Mouse (Mus musculus) embryonic facial prominence, embryonic 12.5 days (tissue): ENCODE measurements around the gene Pax9. TPM values are rescaled to one million over a fixed set of nuclear protein-coding genes. Genes with fewer than 3 reads are reported as not detected.

Experiments
- ATAC-seq: fragments of 200-750 bp; cut with Nextera tagmentation; 2 replicates; pipeline ENCODE4 v1.8.0; 2017; ENCODE audit not compliant: insufficient number of reproducible peaks, insufficient read depth, low FRiP score, low TSS enrichment
- H3K27ac ChIP-seq: fragments of 300-500 bp; sonication (generic); 2 replicates; pipeline ENCODE4 v1.5.1; 2016; ENCODE audit warnings: mild to moderate bottlenecking
- H3K27me3 ChIP-seq: fragments of 300-500 bp; sonication (generic); 2 replicates; pipeline ENCODE4 v1.6.1; 2016; ENCODE audit warnings: mild to moderate bottlenecking, moderate library complexity
- H3K36me3 ChIP-seq: fragments of 300-500 bp; sonication (generic); 2 replicates; pipeline ENCODE4 v1.6.1; 2016; ENCODE audit warnings: mild to moderate bottlenecking
- H3K4me1 ChIP-seq: fragments of 300-500 bp; sonication (generic); 2 replicates; pipeline ENCODE4 v1.6.1; 2016
- H3K4me2 ChIP-seq: fragments of 300-500 bp; sonication (generic); replicated peaks from 2 replicates; pipeline ENCODE4 v1.6.1; 2016; ENCODE audit warnings: mild to moderate bottlenecking, moderate library complexity
- H3K4me3 ChIP-seq: fragments of 300-500 bp; sonication (generic); 2 replicates; pipeline ENCODE4 v1.5.1; 2016; ENCODE audit warnings: mild to moderate bottlenecking
- H3K9ac ChIP-seq: fragments of 300-500 bp; sonication (generic); 2 replicates; pipeline ENCODE4 v1.6.1; 2016; ENCODE audit warnings: mild to moderate bottlenecking, moderate library complexity
- H3K9me3 ChIP-seq: fragments of 300-500 bp; sonication (generic); 2 replicates; pipeline ENCODE4 v1.6.1; 2016; ENCODE audit warnings: mild to moderate bottlenecking, moderate library complexity
- whole genome bisulfite sequencing: fragments of 180-500 bp; shearing (Covaris S2); methylation state at CpG from one replicate; pipeline ENCODE4 v1.1.7; 2016; 5-methylcytosine and 5-hydroxymethylcytosine counted together
- polyA plus RNA-seq: library from polyadenylated mRNA; unstranded; fragments of >200 nt; fragmentation: Nextera tagmentation; extraction: Ambion mirVana; gene quantifications from 2 replicates; pipeline ENCODE4 v1.2.1, GENCODE M21; 2016

Pax9 gene
- 16.3 and 20.0 TPM in 2 replicates for polyA plus RNA-seq

DNA sequence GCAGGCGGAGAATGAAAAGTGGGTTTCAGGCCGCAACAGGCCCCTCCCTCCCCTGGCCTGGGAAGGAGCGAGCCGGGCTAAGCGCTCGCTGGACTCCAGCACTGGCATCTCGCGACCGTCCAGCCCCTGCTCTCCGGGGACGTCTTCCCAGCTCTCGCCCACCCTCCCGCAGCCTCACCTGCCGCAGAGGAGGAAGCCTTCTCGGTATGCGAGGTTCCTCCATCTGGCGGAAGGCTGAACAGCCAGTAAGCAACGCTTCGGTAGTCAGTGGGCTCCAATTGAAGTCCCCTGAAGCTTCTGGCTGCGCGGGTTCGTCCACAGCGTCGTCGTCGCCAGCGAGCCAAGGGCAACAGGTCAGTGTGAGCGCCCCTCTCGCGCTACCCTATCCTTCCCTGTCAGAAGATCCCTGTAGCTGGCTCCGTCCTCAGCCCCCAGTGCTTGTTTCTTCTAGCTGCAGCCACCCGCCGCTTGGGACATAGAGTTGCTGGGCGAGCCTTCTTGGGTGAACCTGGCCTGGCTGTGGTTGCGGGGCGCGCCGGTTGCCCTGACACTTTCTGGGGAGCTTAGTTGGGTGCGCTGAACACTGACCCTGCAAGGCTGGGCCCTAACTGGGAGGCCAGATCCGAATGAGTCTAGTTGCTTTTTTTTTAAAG lies at the start of gene Pax9:
TSS of gene Pax9 (plus strand) at position 341 of the 653 bp plus-strand sequence.
- no peak for ATAC-seq
- H3K9ac ChIP-seq = peak within 1 kb of the TSS; percentile 57
- no peaks in the 10 kb centered on the region for H3K9me3 ChIP-seq
- under 1% methylated on average over 40 of the region's 40 CpGs for WGBS
- peaks cover 27% of the 10 kb centered on the region for H3K4me1 ChIP-seq
- H3K27me3 ChIP-seq = peaks cover 93% of the 10 kb centered on the region
- H3K4me2 ChIP-seq = peak within 1 kb of the TSS; percentile 55
- peak within 1 kb of the TSS; percentile 80 for H3K27ac ChIP-seq
- H3K36me3 ChIP-seq = no peaks in the 10 kb centered on the region
- peak within 1 kb of the TSS; percentile 52 for H3K4me3 ChIP-seq

DNA sequence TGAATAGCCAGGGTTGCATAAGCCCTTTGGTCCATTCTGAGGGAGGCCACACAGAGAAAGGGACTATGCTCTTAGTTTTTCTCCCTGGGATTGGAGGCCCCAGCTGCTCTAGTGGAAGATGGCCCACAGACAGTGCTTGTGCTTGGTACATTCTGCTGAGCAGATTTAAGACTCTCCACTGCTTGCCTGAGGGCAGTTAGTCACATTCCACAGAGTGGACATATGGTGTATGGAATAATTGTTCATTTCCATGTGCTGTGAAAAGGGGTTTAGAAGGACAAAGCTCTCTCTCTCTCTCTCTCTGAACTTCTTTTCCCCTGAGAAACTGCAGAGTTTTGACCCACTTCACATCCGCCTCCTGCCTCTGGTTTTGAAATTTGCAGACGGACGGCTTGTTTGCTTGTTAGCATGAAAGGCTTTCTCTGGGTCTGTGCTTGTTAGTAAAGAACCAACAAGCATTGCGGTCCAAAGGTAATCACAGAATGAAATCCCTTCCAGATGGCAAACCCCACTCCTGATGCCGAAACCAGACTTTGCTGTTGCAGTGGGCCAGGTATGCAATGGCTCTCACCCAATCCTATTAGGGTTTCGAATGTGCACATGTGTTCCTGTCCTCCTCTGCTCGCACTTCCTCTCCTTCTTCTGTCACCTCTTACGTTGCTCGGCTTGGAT lies 22.0 kb upstream of the Pax9 start:
- no peaks in the 10 kb centered on the region for H3K36me3 ChIP-seq
- H3K27ac ChIP-seq = no peak overlapping the region
- peaks cover 10% of the 10 kb centered on the region; the same call in 1 of the 2 replicates for H3K4me1 ChIP-seq
- no peak overlapping the region for H3K4me3 ChIP-seq
- no peaks in the 10 kb centered on the region for H3K27me3 ChIP-seq
- WGBS = 38% methylated on average over 9 of the region's 9 CpGs
- ATAC-seq = 0 out of 2 replicates have a peak, but pooled peaks have one; percentile 28
- H3K9me3 ChIP-seq = no peaks in the 10 kb centered on the region
- H3K9ac ChIP-seq = no peak overlapping the region
- no peak overlapping the region for H3K4me2 ChIP-seq

DNA sequence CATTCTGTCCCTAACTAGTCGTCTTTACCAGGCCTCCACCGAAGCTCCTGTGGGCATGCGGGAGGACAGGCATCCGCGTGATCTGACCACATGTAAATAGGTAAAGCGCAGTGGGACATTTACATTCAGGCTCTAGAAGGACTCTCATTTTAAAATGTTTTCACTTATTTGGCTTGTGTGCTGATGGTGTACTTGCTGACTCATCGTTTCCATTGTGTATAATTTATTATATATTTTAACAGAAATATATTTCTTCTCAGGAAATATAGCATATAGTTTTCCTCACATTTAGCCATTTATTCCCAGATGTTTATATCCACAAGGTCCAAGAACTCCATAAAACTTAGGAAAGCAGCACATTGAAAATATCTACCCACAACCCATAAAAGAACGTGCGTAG lies 20.8 kb upstream of the Pax9 start:
- peaks cover 10% of the 10 kb centered on the region; the same call in 1 of the 2 replicates for H3K4me1 ChIP-seq
- no peaks in the 10 kb centered on the region for H3K9me3 ChIP-seq
- no peaks in the 10 kb centered on the region for H3K27me3 ChIP-seq
- no peak overlapping the region for H3K4me2 ChIP-seq
- ATAC-seq = no peak
- H3K4me3 ChIP-seq = no peak overlapping the region
- H3K27ac ChIP-seq = no peak overlapping the region
- 94% methylated on average over 9 of the region's 9 CpGs for WGBS
- H3K9ac ChIP-seq = no peak overlapping the region
- no peaks in the 10 kb centered on the region for H3K36me3 ChIP-seq

DNA sequence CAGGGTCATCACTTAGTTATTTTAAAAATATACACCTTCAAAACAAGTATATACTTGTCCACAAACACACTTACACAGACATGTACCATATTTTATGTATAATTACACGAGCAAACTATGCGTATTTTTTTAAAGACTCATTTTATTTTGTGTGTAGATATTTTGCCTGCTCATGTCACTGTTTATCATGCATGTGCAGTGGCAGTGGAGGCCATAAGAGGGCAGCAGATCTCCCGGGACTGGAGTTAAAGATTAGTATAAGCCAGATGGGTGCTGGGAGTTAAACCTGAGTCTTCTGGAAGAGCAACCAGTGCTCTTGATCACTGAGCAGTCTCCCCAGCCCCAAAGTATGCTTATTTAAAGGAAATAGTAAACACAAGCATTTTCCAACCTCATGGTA lies 16.8 kb upstream of the Pax9 start:
- Histone ChIP-seq H3K27ac (no peak overlapping the region), H3K36me3 (no peaks in the 10 kb centered on the region), H3K4me3 (no peak overlapping the region), H3K9ac (no peak overlapping the region), H3K9me3 (no peaks in the 10 kb centered on the region), H3K4me1 (peaks cover 6% of the 10 kb centered on the region; the same call in 1 of the 2 replicates), H3K4me2 (no peak overlapping the region), H3K27me3 (peaks cover 13% of the 10 kb centered on the region)
- ATAC-seq = no peak
- WGBS = 34% methylated on average over 3 of the region's 3 CpGs

DNA sequence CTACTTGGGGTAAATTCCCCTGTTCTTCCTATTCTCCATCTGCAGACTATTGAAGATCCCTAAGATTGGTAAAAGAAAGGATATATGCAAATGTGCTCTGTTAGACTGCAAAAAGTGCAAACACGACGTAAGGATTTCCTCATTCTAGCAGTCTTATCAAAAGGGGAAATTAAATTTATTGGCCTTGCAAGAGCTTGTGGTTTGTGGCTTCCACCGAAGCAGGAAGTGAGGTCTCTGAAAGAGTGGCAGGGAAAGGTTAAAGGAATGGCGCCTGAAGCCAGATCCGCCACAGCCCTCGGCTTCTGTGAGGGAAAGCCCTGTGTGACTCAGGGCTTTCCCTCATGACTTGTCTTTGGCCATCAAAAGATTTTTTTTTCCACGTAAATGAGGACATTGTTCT lies 13.9 kb upstream of the Pax9 start:
- WGBS = 58% methylated on average over 7 of the region's 7 CpGs
- ATAC-seq = no peak
- Histone ChIP-seq H3K4me2 (no peak overlapping the region), H3K27ac (no peak overlapping the region), H3K9me3 (no peaks in the 10 kb centered on the region), H3K27me3 (peaks cover 37% of the 10 kb centered on the region), H3K36me3 (no peaks in the 10 kb centered on the region), H3K4me1 (peaks cover 9% of the 10 kb centered on the region; the same call in 1 of the 2 replicates), H3K9ac (no peak overlapping the region), H3K4me3 (no peak overlapping the region)

DNA sequence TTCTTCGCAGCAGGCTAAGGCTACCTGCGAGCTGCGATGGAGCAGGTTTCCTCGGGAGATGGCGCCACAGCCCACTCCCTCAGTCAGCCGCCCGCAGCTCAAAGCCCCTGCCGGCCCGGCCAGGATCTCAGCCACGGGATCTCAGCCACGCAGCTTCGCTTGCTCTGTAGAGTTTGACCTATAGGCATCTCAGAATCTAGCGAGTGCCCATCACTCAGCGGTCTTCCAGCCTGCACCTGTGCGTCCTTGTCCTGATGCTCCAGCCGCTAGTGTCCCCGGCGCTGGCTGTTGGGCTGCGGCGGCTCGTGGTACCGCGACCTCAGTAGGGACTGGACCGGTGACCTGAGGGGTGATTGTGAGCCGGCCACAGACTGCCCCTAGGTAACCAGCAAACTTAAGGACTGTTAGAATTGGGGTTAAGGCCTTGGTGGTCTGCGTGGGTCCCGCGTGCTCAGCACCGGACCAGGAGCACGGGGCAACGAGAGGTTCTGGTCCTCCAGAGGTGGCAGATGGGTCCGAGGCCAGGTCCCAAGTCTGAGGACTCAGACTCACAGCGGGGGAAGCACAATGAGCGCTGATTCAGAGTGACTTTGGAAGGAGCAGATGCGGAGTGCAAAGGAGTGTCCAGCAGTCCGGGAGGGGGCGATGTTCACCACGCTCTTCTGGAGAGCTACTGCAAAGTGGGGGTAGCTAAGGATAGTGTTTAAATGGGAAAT lies 10.3 kb upstream of the Pax9 start:
- peak; percentile 75; the same call in 1 of the 2 replicates for ATAC-seq
- Histone ChIP-seq H3K4me2 (peak overlapping the region; percentile 87), H3K9ac (peak overlapping the region; percentile 31), H3K9me3 (no peaks in the 10 kb centered on the region), H3K27me3 (peaks cover 61% of the 10 kb centered on the region), H3K4me1 (peaks cover 9% of the 10 kb centered on the region; the same call in 1 of the 2 replicates), H3K4me3 (peak overlapping the region; percentile 37), H3K27ac (no peak overlapping the region), H3K36me3 (no peaks in the 10 kb centered on the region)
- 1% methylated on average over 38 of the region's 38 CpGs for WGBS

DNA sequence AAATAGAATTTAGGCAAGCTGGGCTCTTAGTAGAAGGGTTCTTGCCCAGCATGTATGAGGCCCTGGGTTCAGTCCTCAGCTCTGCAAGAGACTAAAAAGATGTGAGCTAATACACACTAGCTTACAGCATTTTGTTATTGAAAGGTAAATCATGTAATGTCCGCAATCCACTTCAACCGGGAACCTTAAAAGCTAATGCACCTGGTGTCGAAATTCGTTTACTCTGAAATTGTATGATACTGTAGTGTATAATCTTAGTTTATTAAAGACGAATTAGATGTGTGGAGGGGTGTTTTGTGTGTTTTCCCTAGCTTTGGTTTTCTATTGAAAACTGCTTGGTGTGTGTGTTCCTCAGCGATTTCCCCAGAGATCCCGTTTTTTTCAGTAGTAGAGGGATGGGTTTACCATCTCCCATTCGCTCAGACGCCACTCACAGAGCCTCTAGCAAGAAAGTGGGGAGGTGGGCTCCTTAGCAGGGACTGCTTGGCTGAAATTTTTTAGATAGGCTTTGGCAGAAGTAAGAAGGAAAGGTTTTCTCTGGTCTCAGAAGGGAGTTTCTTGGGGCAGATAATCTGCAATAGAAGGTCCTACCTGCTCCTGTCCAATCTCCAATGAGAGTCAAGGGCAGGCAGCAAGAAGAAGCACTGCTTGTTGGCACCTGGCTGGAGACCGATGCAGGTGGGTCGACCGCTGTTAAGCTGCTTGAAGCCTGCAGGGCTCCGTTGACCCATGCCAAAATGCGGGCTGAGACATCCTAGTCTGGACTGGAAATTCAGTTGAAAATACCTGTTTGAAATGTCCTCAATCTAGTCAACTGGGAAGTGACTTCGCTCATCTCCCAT lies 3.7 kb upstream of the Pax9 start:
- ATAC-seq = no peak

DNA sequence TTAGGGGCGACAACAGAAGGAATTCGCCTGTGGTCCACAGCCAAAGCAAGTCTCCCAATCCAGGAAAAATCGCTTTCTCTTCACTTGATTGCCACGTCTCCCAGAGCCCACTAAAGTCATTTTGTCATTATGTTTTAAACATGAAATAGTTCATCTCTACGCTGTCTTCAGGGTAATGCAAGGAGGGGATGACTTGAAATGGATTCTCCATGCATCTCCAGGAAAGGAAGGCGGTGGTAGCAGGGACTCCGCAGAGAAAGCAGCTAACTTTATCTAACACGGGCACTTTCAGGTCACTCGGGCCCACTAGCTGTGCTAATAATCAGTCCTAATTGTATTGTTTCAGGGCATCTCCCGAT lies 3.1 kb upstream of the Pax9 start:
- no peak for ATAC-seq
- 7% methylated on average over 10 of the region's 10 CpGs for WGBS
- H3K9ac ChIP-seq = no peak overlapping the region
- H3K9me3 ChIP-seq = no peaks in the 10 kb centered on the region
- H3K4me2 ChIP-seq = no peak overlapping the region
- no peaks in the 10 kb centered on the region for H3K36me3 ChIP-seq
- peaks cover 18% of the 10 kb centered on the region for H3K4me1 ChIP-seq
- peaks cover 83% of the 10 kb centered on the region for H3K27me3 ChIP-seq
- H3K4me3 ChIP-seq = no peak overlapping the region
- H3K27ac ChIP-seq = no peak overlapping the region

More for the DNA sequence above, 3.7 kb upstream of the Pax9 start:
- WGBS = 10% methylated on average over 15 of the region's 15 CpGs
- Histone ChIP-seq H3K36me3 (no peaks in the 10 kb centered on the region), H3K27me3 (peaks cover 83% of the 10 kb centered on the region), H3K9me3 (no peaks in the 10 kb centered on the region), H3K4me3 (no peak overlapping the region), H3K27ac (no peak overlapping the region), H3K4me1 (peaks cover 18% of the 10 kb centered on the region), H3K4me2 (no peak overlapping the region), H3K9ac (no peak overlapping the region)

DNA sequence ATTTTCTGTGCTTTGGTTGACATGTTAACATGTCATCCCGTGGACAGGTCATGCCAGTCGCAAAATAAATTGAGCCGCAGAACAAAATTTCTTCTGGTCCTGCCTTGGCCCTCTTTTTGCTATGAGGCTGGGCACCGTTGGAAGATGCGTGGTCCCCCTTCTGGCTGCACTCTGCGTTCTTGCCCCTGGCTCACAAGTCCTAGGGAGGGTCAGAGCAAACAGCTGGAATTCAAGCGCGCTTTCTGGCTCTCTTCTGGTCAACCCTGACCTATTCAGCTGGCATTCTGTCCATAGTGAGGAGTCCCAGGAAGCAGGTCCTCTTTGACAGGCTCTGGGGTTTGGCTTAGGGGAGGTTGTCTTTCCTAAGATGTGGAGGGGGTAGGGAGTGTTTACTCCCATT lies 2.6 kb upstream of the Pax9 start:
- Histone ChIP-seq H3K4me1 (peaks cover 18% of the 10 kb centered on the region), H3K27ac (no peak overlapping the region), H3K9me3 (no peaks in the 10 kb centered on the region), H3K27me3 (peaks cover 85% of the 10 kb centered on the region), H3K4me3 (no peak overlapping the region), H3K4me2 (peak overlapping the region; percentile 55; the same call in 1 of the 2 replicates), H3K9ac (no peak overlapping the region), H3K36me3 (no peaks in the 10 kb centered on the region)
- ATAC-seq = no peak
- 5% methylated on average over 8 of the region's 8 CpGs for WGBS

DNA sequence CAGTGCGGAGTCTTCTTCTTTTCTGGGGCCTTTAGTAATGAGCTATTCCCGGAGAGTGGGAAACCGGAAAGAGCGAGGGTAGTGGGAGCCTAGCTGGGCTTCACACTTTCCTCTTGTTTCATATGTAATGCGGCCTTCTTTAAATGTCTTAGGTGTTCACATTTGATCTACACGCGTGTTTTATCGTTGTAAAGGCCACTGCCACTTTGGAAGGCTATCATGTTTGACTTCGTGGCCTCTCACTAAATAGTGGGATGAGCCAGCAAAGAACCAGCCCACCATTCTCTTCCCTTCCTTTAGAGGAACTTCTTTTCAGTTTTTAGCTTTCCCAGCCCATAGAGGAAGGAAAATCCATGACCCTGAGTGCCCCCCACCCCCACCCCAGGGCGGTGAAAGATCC lies 2.2 kb upstream of the Pax9 start:
- peaks cover 18% of the 10 kb centered on the region for H3K4me1 ChIP-seq
- no peak overlapping the region for H3K9ac ChIP-seq
- H3K27me3 ChIP-seq = peaks cover 85% of the 10 kb centered on the region
- no peak overlapping the region for H3K4me3 ChIP-seq
- no peaks in the 10 kb centered on the region for H3K9me3 ChIP-seq
- no peak overlapping the region for H3K27ac ChIP-seq
- WGBS = 6% methylated on average over 10 of the region's 10 CpGs
- no peaks in the 10 kb centered on the region for H3K36me3 ChIP-seq
- H3K4me2 ChIP-seq = peak overlapping the region; percentile 55
- ATAC-seq = no peak

DNA sequence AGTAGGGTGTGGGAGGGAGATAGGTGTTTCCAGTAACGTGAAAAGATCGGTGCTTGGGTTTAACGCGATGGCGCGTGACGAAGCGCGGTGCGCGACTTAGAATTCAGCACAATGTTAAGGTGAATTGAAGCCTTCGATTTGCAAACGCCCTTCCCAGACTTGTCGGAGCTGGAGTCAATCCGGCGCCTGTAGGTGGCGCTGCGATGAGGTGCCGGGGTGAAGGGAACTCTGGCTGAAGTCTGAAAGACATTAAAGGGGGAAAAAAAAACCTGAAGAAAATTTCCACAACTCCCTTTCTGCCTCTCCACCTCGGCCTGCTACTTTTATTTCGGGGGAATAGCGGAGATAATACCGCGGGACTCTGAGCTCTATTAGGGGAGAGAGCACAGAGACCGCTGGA lies 1.8 kb upstream of the Pax9 start:
- H3K36me3 ChIP-seq = no peaks in the 10 kb centered on the region
- H3K27me3 ChIP-seq = peaks cover 85% of the 10 kb centered on the region
- no peak overlapping the region for H3K9ac ChIP-seq
- no peak for ATAC-seq
- H3K4me3 ChIP-seq = peak overlapping the region; percentile 52; the same call in 1 of the 2 replicates
- H3K4me1 ChIP-seq = peaks cover 19% of the 10 kb centered on the region
- H3K27ac ChIP-seq = 0 out of 2 replicates have a peak overlapping the region, but pooled peaks have one; percentile 5
- H3K4me2 ChIP-seq = peak overlapping the region; percentile 55
- under 1% methylated on average over 25 of the region's 25 CpGs for WGBS
- H3K9me3 ChIP-seq = no peaks in the 10 kb centered on the region
